Mouse (Mus musculus): ENCODE measurements around the gene Nlgn1.

DNA sequence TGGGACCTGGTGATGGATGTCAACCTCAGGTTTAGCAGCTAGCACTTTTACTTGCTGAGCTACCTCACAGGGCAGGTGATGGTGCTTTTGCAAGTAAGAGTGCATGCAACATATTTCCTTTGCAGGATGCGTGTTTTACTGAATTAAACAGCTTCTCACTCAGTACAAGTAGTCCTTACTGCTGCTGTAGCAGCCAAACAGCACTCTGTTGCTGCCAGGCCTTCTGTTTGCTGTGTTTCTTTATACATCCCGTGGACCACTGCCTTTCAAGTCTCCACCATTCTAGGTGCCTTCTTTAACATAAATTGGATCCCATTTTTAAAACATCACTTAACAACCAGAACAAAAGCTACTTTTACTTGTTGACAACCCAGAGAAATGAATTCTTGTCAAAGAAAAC is 502.0 kb downstream of the Nlgn1 start:
- no peak for TF ChIP-seq CTCF (IDR thresholded peaks at IDR 0.05; ENCODE audit: extremely low read depth, insufficient read length, insufficient replicate concordance, low read depth, low read length)
- no peak for TF ChIP-seq POLR2A (IDR thresholded peaks at IDR 0.05; ENCODE audit: low read depth, low read length)

All from small intestine, adult 2 months (tissue).